Mouse (Mus musculus): Measurements from ENCODE around the gene Fmod.

Gene Fmod

GRCm38 (mm10) chr1:134057736-134058135 is 20.7 kb downstream of the Fmod start:
- no peak for DNase-seq

- no peak for DNase-seq
These were observed 21.8 kb downstream of the Fmod start for GRCm38 (mm10) chr1:134058870-134059269.

DNA sequence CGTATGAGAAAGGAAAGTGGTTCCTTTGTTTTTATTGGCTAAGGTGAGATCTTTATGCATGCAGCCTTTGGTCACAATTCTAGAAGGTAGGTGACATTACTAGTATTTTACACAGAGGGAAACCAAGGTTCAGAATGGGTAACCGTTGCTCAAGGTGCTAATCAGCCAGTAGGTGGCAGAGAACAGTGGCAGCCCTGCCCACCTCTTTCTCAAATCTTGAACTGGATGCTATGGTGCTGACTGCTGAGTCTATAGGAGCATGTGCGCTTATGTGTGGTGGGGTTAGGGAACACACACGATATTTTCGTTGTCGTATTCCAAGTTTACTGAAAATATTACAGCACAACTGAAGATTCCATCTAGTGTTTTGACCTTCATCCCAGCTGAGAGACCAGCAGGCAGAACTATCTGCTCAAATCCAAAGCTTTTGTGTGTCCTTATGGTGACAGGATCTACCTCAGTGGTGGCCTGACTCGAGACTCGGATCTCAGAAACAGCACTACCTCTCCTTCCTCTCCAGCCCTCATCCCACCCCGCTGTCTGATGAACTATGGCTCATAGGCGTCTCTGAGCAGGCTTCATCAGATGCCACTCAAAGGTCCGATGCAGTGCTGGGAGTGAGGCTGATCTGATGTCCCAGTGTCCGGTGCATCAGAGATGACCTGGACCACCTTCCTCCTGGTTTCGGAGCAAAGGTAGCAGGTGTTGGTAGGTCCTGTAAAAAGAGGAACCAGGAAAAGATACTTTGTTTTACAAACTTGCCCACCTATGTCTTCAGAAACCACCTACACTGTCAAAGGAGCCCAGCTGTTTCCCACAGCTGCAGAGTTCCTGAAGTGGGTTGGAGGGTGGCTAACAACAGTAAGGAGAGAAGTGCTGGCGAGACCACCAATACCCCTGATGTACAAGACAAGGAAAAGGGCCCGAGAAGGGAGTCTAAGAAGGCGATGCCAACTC is 23.0 kb downstream of the Fmod start:
- DNase-seq, result no peak

DNA sequence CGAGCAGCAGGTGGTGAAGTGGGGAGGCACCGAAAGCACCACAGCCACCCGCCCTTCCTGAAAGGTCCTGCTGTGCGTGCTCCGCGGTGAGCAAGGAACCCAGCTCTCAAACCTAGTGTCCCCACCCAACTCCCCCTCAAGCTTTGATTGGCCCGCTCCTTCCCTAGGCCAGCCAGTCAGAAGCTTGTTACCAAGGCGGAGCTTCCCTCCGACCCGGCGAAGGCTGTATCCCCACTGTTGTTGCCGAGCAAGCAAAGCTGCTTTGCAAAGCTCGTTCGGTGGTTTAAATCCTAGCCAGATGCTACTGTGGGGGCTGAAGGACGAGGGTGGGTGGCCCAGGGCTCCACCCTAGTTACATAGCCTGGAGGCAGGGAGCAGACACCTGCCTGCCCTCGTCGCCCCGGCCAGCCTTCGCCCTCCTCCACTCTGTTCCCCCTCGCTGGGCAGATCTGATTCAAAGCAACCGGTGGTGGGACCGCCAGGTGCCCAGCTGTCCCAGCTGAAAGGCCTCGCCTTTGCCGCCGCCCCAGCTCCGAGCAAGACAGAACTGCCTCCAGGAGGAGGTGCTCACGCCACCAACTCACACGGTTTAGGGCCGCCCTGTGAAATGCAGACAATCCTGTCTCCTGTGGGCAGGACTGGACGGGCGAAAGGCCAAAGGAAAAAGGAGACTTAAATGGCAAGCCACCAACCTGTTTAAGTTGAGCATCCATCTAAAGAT is 24.0 kb downstream of the Fmod start:
- DNase-seq, result peak; percentile 92

GRCm38 (mm10) chr1:134061915-134062314 is 24.9 kb downstream of the Fmod start:
- no peak for DNase-seq

GRCm38 (mm10) chr1:134062411-134063085 is 25.5 kb downstream of the Fmod start:
- DNase-seq, result no peak

- peak; percentile 65 for DNase-seq
These were observed 26.2 kb downstream of the Fmod start for GRCm38 (mm10) chr1:134063086-134063772.

- DNase-seq, result peak; percentile 65
These were observed 26.7 kb downstream of the Fmod start for GRCm38 (mm10) chr1:134063773-134064125.

- no peak for DNase-seq
These were observed 27.3 kb downstream of the Fmod start for GRCm38 (mm10) chr1:134064296-134064831.

DNA sequence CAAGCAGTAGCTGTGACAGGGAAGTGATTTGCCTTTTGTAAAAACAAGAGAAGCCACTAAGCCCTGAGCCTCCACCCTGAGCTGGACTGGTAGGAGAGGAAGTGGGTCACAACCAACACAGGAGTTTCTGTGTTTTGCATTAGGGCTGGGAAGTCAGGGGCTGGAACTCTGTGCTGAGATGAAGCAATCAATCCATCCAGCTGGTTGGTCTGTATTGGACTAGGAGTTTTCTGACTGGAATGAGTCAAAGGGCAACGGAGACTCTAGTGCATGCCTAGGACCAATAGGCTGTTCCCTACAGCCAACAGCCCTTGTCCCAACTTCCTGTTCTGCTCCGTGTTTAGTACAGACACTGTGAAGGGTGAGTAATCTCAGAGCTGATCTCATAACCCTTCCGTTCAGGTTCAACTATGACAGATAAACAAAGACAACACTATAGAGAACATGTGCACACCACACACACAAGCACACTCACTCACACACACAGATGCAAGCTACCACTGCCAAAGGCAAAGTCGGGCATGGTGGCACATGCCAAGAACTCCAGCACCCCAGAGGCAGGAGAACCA is 28.3 kb downstream of the Fmod start:
- peak; percentile 62 for DNase-seq

- no peak for DNase-seq
These were observed 29.5 kb downstream of the Fmod start for GRCm38 (mm10) chr1:134066554-134066953.

DNA sequence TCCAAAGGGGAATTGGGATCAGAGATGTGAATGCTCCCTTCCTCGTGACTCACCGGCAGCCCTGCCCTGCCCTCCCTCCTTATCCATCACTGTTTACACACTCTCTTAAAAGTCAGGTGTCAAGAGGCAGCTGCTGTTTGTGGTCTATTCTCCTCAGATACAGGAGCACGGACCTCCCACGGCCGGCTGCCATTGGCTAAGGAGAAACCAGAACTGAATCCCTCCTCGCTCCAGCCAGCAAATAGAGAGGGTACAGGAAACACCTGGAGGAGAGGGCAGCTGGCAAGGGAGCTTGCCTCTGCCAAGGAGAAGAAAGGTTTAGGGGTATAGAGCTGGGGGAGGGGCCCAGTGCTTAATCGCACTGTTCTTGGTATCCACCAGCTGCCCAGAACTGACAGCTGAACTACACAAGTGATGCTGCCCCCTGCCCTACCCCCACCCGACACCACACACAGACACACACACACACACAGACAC is 30.1 kb downstream of the Fmod start:
- DNase-seq, result peak; percentile 71

DNA sequence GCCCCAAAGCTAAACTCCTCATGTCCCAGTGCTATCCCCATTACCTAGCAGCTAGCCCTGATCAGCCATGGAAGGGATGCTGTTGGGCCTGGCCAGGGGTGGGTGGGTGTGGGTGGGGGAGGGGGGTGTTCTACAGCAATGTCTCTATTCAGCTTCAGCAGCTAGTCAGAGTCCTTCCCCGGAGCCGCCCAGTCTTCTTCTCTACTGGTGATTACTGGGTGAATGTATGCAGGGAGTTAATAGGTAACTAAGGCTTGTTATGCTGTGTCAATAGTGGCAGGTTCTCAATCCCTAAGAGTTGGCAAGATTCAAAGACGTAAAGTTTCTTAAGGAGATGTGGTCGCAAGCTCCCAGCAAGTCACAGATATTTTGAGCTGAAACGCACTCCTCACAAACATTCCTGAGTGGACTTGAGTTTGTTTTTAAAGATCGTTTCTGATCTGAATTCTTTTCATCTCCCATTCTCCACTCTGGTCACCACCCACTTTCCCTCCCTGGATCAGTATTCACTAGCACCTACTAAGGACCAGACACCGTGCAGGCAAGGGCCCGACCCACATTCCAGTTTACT is 33.1 kb downstream of the Fmod start:
- no peak for DNase-seq

- peak; percentile 71 for DNase-seq
These were observed 34.5 kb downstream of the Fmod start for GRCm38 (mm10) chr1:134071411-134072018.

DNA sequence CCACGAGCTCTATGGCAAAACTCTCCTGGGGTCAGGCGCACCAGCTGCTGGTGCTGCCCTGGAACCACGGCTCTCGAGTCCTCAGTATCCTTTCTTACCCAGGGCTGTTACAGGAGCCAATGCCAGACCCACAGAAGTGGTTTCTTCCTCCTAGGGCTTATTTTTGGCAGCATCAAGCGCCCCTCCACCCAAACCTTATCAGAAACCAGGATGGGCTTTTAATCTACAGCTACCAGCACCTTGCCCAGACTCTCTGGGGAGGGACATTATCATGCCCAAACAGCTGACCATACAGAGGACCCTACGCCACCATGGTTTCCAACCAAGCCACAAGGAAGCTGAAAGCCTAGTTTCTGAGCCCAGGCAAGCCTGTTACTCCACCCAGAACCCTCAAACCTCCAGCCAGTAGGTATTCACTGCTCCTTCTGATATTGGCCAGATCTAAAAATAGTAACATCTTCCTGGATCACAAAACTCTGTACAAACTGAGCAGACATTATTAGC is 36.1 kb downstream of the Fmod start:
- no peak for DNase-seq

- DNase-seq, result no peak
These were observed 36.6 kb downstream of the Fmod start for GRCm38 (mm10) chr1:134073658-134074057.

GRCm38 (mm10) chr1:134074184-134074583 is 37.1 kb downstream of the Fmod start:
- DNase-seq, result no peak

DNA sequence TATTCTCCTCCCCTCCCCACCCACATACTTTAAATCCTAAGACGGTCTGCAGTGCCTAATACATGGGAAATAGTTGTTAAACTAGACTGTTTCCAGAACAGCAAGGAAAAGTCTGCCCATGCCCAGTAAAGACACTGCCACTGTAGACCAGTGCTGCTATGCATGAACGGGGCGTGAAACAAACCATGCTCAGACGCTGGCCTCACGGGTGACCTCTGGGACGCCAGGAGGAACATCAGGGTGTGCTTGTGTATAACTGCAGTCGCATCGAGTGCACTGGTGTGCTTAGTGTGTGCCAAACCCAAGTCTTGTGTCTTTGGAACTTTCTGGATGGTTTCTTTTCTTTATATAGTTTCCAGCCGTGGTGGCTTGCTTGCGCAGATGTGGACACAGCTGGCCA is 37.6 kb downstream of the Fmod start:
- no peak for DNase-seq

GRCm38 (mm10) chr1:134075532-134075931 is 38.5 kb downstream of the Fmod start:
- no peak for DNase-seq

- no peak for DNase-seq
These were observed 39.7 kb downstream of the Fmod start for GRCm38 (mm10) chr1:134076789-134077188.

Data from lung, postnatal 14 days (tissue).